Mouse (Mus musculus): Measurements from ENCODE around the gene Sdk2. TPM values are rescaled to one million over a fixed set of nuclear protein-coding genes. Genes with fewer than 3 reads are reported as not detected.

Sdk2 gene
- polyA plus RNA-seq, 1 experiment from 2014 or later, result 5.0 TPM

DNA sequence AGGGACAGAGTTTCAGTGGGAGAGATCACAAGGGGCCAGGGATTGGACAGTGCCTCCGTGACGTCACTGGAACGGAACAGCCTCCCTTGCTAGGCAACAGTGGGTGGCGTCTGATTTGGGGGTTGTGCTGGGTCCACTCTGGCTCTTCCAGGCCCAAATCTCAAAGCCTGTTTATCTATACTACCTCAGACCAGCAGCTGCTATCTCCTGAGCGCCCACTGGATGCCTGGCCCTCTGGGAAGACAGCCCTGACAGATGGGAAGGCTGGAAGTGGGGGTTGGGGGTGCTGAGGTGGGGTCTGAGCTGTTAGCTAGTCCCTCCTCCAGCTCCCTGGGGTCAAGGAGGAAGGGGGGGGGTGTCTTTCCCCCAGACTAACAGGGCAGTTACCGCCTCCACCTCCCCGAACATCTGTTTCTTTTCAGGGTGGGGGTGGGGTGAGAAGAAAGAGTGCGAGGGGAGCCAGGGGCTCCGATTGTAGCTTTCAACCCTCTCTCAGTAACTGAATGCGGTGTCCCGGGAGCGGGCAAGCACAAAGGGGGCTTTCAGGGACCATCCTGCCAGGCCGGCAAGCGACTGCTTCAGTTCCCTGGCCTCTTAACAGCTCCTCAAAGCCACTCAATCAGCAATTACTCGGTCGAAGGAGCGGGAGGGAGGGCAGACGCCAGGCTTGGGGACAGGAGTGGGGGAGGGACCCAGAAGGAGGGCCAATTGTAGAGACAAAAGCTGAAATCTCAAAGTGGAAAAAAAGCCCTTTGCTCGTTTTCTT, 281.3 kb downstream of the Sdk2 start:
- Histone ChIP-seq H3K4me1 (replicated peaks) (peaks cover 59% of the 10 kb centered on the region), H3K36me3 (no peaks in the 10 kb centered on the region), H3K4me2 (replicated peaks) (peak overlapping the region; percentile 54), H3K9me3 (no peaks in the 10 kb centered on the region), H3K27ac (peak overlapping the region; percentile 97), H3K4me3 (replicated peaks) (peak overlapping the region; percentile 29), H3K9ac (replicated peaks) (peak overlapping the region; percentile 63), H3K27me3 (no peaks in the 10 kb centered on the region)
- peak; percentile 93 for ATAC-seq
- 1% methylated on average over 19 of the region's 19 CpGs for WGBS

- Histone ChIP-seq H3K27me3 (no peaks in the 10 kb centered on the region), H3K9me3 (no peaks in the 10 kb centered on the region), H3K4me3 (replicated peaks) (0 out of 2 replicates have a peak overlapping the region, but pooled peaks have one; percentile 29), H3K9ac (replicated peaks) (peak overlapping the region; percentile 63; the same call in 1 of the 2 replicates), H3K4me1 (replicated peaks) (peaks cover 64% of the 10 kb centered on the region), H3K4me2 (replicated peaks) (peak overlapping the region; percentile 54), H3K36me3 (no peaks in the 10 kb centered on the region), H3K27ac (peak overlapping the region; percentile 97)
- WGBS, result 27% methylated on average over 2 of the region's 2 CpGs
- ATAC-seq, result peak; percentile 46
Measured at GRCm38 (mm10) chr11:113784656-113785396, 282.0 kb downstream of the Sdk2 start.

GRCm38 (mm10) chr11:113782496-113782895, 284.4 kb downstream of the Sdk2 start:
- ATAC-seq, result no peak
- Histone ChIP-seq H3K4me2 (replicated peaks) (no peak overlapping the region), H3K27ac (peak overlapping the region; percentile 11; the same call in 1 of the 2 replicates), H3K4me3 (replicated peaks) (no peak overlapping the region), H3K36me3 (no peaks in the 10 kb centered on the region), H3K9me3 (no peaks in the 10 kb centered on the region), H3K27me3 (no peaks in the 10 kb centered on the region), H3K9ac (replicated peaks) (no peak overlapping the region), H3K4me1 (replicated peaks) (peaks cover 64% of the 10 kb centered on the region)
- WGBS, result 86% methylated on average over 2 of the region's 2 CpGs

- H3K9ac ChIP-seq (replicated peaks), result no peak overlapping the region
- WGBS, result 61% methylated on average over 2 of the region's 2 CpGs
- ATAC-seq, result no peak
- peak overlapping the region; percentile 11; the same call in 1 of the 2 replicates for H3K27ac ChIP-seq
- H3K27me3 ChIP-seq, result no peaks in the 10 kb centered on the region
- H3K36me3 ChIP-seq, result no peaks in the 10 kb centered on the region
- no peak overlapping the region for H3K4me3 ChIP-seq (replicated peaks)
- no peak overlapping the region for H3K4me2 ChIP-seq (replicated peaks)
- peaks cover 59% of the 10 kb centered on the region for H3K4me1 ChIP-seq (replicated peaks)
- no peaks in the 10 kb centered on the region for H3K9me3 ChIP-seq
Measured at GRCm38 (mm10) chr11:113782006-113782405, 284.8 kb downstream of the Sdk2 start.

- no peaks in the 10 kb centered on the region for H3K36me3 ChIP-seq
- H3K9ac ChIP-seq (replicated peaks), result no peak overlapping the region
- H3K27ac ChIP-seq, result no peak overlapping the region
- 16% methylated on average over 6 of the region's 6 CpGs for whole genome bisulfite sequencing
- H3K9me3 ChIP-seq, result no peaks in the 10 kb centered on the region
- no peak overlapping the region for H3K4me3 ChIP-seq (replicated peaks)
- ATAC-seq, result no peak
- peaks cover 36% of the 10 kb centered on the region for H3K4me1 ChIP-seq (replicated peaks)
- H3K27me3 ChIP-seq, result no peaks in the 10 kb centered on the region
- no peak overlapping the region for H3K4me2 ChIP-seq (replicated peaks)
Measured at GRCm38 (mm10) chr11:113779680-113780041, 287.2 kb downstream of the Sdk2 start.

DNA sequence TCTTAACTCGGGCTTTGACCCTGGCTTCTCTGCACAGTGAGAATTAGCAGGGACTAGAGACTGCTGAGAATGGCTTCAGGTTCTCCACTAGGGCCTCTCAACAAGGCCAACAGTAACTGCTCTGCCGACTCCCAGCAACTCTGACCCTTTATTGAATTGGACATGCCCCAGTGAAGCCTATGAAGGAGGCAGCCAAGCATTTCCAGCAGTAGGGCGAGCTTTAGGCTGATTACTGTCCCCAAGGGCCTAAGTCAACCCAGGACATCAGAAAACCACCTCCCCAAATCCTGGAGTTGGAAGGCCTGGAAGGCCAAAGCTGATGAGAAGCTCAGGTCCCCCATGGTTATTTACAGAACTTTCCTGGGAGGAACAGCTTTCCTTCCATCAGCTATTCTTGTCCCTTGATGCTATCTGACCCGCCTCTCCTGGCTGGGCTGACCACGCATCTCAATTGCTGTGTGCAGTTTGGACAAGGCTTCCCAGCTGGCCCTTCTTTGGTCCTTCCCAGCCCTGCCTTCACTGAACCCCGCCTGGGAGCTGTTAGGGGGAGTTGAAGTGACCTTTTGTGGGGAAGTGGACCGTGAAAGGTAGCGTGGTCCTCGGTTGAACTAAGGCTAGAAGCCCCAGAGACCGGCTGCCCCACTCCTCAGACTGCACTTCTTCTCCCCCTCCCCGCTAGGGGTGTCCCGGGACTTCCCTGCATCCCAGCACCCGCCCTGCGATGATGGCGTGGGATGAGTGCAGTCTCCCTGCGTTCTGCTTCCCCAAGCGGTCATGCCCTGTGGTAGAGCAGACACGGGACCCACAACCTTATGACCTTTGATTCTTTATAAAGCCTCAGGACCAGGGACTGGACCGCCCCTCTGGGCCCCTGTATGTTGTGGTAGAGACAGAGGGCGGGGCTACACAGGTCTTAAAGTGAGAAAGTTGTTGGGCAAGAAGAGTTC, 287.8 kb downstream of the Sdk2 start:
- Histone ChIP-seq H3K4me3 (replicated peaks) (no peak overlapping the region), H3K27ac (no peak overlapping the region), H3K9me3 (no peaks in the 10 kb centered on the region), H3K9ac (replicated peaks) (no peak overlapping the region), H3K4me1 (replicated peaks) (peaks cover 31% of the 10 kb centered on the region), H3K36me3 (no peaks in the 10 kb centered on the region), H3K27me3 (no peaks in the 10 kb centered on the region), H3K4me2 (replicated peaks) (no peak overlapping the region)
- WGBS, result 14% methylated on average over 20 of the region's 20 CpGs
- 0 out of 2 replicates have a peak, but pooled peaks have one; percentile 20 for ATAC-seq

- WGBS, result 54% methylated on average over 8 of the region's 8 CpGs
- Histone ChIP-seq H3K9ac (replicated peaks) (no peak overlapping the region), H3K4me3 (replicated peaks) (no peak overlapping the region), H3K4me1 (replicated peaks) (peaks cover 31% of the 10 kb centered on the region), H3K27me3 (no peaks in the 10 kb centered on the region), H3K9me3 (no peaks in the 10 kb centered on the region), H3K4me2 (replicated peaks) (no peak overlapping the region), H3K27ac (no peak overlapping the region), H3K36me3 (no peaks in the 10 kb centered on the region)
- ATAC-seq, result no peak
Measured at GRCm38 (mm10) chr11:113777878-113778464, 288.9 kb downstream of the Sdk2 start.

DNA sequence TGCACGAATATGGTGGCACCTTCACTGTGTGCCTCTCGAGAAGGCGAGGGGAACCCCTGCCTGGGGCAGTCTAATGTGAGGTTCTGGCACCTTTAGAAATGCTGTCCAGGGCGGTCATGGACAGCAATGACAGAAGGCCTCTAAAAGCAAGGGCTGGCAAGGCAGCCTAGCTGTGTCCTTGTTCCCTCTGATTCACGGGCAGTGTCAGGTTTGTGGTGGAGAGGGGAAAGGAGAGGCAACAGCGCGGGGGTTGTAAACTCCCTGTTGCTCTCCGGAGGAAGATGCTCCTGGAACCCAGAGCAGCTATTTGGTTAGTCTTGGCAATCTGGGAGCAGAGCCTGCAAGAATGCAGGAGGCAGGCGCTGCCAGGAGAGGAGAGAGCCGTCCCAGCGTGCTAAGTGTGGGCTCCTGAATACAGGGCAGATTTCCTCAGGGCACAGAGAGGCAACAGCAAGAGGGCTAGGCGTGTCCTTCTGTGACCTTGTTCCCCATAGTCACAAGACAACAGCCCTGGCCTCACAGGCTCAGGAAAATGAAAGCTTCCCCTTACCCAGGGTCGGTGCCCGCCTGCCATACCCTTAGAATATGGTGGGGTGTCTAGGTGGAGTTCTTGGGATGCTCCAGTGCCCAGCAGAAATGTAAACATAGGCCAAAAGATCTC, 289.9 kb downstream of the Sdk2 start:
- Histone ChIP-seq H3K27me3 (no peaks in the 10 kb centered on the region), H3K4me2 (replicated peaks) (no peak overlapping the region), H3K36me3 (no peaks in the 10 kb centered on the region), H3K9ac (replicated peaks) (no peak overlapping the region), H3K9me3 (no peaks in the 10 kb centered on the region), H3K27ac (no peak overlapping the region), H3K4me1 (replicated peaks) (peaks cover 24% of the 10 kb centered on the region), H3K4me3 (replicated peaks) (no peak overlapping the region)
- 74% methylated on average over 14 of the region's 14 CpGs for WGBS
- no peak for ATAC-seq

DNA sequence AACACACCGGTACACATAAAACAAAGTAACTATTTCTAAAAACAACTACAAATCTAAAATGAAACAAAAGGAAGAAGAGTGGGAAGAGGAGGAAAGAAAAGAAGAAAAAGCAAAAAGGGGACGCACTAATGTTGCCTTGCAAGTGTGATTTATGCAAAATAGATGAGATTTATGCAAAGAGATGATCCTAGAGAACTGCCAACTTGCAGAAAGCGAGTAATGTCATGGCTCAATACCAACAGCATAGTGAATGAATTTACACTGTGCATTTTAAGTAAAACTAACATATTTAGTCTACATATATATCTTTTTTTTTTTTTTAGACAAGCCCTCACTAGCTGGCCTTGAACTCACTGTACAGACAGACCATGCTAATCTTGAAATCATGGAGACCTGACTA, 292.1 kb downstream of the Sdk2 start:
- ATAC-seq, result no peak
- WGBS, result 75% methylated on average over 3 of the region's 3 CpGs
- no peaks in the 10 kb centered on the region for H3K27me3 ChIP-seq

GRCm38 (mm10) chr11:113773191-113773590, 293.7 kb downstream of the Sdk2 start:
- Histone ChIP-seq H3K9ac (replicated peaks) (no peak overlapping the region), H3K4me1 (replicated peaks) (peaks cover 3% of the 10 kb centered on the region), H3K27ac (no peak overlapping the region), H3K27me3 (no peaks in the 10 kb centered on the region), H3K4me3 (replicated peaks) (no peak overlapping the region), H3K4me2 (replicated peaks) (no peak overlapping the region), H3K36me3 (no peaks in the 10 kb centered on the region), H3K9me3 (no peaks in the 10 kb centered on the region)
- ATAC-seq, result no peak
- 92% methylated on average over 5 of the region's 5 CpGs for WGBS

More for the DNA sequence above, 292.1 kb downstream of the Sdk2 start:
- peaks cover 17% of the 10 kb centered on the region for H3K4me1 ChIP-seq (replicated peaks)
- no peaks in the 10 kb centered on the region for H3K36me3 ChIP-seq
- no peak overlapping the region for H3K4me3 ChIP-seq (replicated peaks)
- no peaks in the 10 kb centered on the region for H3K9me3 ChIP-seq
- H3K4me2 ChIP-seq (replicated peaks), result no peak overlapping the region
- no peak overlapping the region for H3K27ac ChIP-seq
- H3K9ac ChIP-seq (replicated peaks), result no peak overlapping the region

GRCm38 (mm10) chr11:113771187-113771586, 295.7 kb downstream of the Sdk2 start:
- Histone ChIP-seq H3K27me3 (no peaks in the 10 kb centered on the region), H3K4me1 (replicated peaks) (peaks cover 13% of the 10 kb centered on the region; the same call in 1 of the 2 replicates), H3K27ac (no peak overlapping the region), H3K4me2 (replicated peaks) (no peak overlapping the region), H3K36me3 (no peaks in the 10 kb centered on the region), H3K9me3 (no peaks in the 10 kb centered on the region), H3K9ac (replicated peaks) (no peak overlapping the region), H3K4me3 (replicated peaks) (no peak overlapping the region)
- WGBS, result 92% methylated on average over 13 of the region's 13 CpGs
- no peak for ATAC-seq

All from midbrain, embryonic 13.5 days (tissue).